Mouse (Mus musculus): ENCODE measurements at regions not wholly inside any gene's neighbourhood (a gene's known extent, or its start where the extent isn't known, plus 50 kb on each side); places are given as distances from the start of the nearest gene placed in this dataset.

DNA sequence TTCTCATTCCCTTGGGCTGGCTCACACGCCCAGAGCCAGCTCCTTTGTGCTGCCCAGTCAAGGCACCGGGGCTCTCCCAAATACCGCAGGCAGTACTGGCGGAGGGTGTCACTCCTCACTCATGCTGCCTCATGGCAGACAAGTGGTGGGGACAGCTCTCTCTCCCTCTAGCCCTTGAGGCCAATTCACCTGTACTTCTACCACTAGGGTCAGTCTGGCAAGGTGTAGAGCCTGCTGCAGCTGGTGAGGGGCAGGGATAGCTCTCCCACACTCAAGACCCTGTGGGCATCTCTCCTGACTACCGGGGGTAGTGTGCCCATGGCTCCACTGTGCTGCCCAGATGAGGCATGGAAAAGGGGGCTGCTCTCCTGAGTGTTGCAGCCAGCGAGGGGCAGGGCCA lies 84.0 kb upstream of the Ltbp1 start:
- TF ChIP-seq CTCF (IDR thresholded peaks at IDR 0.05; ENCODE audit: low read depth) (no peak), EP300 (optimal IDR thresholded peaks at IDR 0.05) (no peak)

Data from stomach, postnatal 0 days (tissue).